Comparison of ENCODE assay signal across 8 mouse cellular contexts in the genomic region with DNA sequence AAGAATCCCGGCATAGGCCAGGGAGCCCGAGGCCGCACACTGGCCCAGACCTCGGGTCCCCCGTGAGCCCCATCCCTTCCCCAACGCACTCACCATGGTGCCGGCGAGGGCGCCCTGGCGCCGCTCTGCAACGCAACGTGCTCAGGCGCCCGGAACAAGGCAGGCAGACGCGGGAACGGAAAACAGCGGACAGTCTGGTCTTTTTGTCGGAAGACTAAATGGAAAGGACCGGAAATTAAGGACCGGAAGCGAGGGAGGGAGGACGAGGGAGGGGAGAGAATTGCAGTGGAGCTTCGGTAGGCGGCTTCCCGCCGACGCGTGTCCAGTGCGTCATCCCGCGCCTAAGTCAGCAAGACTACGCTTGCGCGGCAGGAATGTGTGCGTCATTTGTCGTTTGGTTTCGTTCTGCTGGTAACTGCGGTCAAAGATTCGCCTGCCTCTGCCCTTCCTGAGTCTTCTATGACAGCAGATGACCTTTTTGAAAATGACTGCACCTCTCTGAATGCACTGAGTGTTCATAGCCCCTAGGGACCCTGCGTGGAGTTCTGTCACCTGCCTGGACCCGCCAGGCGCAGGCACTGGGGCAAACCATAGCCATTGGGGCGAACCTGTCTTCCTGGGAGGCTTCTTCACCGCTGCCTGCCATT. TPM values are rescaled to one million over a fixed set of nuclear protein-coding genes. Genes with fewer than 3 reads are reported as not detected.
DNase-seq lines count a peak whose midpoint lies in the region; ATAC-seq lines count a peak whose summit lies in the region.

Isy1 (minus strand) TSS at position 248 of the 647 bp plus-strand sequence.

- intact Hi-C loops in left cerebral cortex, postnatal 14 days (cut with DNase I) = no loop called here

- peaks cover 8% of the 10 kb centered on the region; the same call in 1 of the 2 replicates for H3K4me1 ChIP-seq in intestine, embryonic 14.5 days (replicated peaks; ENCODE audit: control insufficient read depth, insufficient read depth, low read length)

- H3K4me2 ChIP-seq in intestine, embryonic 14.5 days (ENCODE audit: low read length) = peak within 1 kb of the TSS; percentile 90

- under 1% methylated on average over 46 of the region's 46 CpGs for WGBS in intestine, embryonic 14.5 days

- H3K36me3 ChIP-seq in intestine, embryonic 14.5 days (ENCODE audit: control insufficient read depth, insufficient read depth, low read length) = peaks cover 43% of the 10 kb centered on the region

- peak within 1 kb of the TSS; percentile 92 for H3K27ac ChIP-seq in intestine, embryonic 14.5 days (ENCODE audit: low read depth)

- H3K4me3 ChIP-seq in intestine, embryonic 14.5 days (ENCODE audit: low read depth, low read length) = peak within 1 kb of the TSS; percentile 84

- no peaks in the 10 kb centered on the region for H3K9me3 ChIP-seq in intestine, embryonic 14.5 days (ENCODE audit: control insufficient read depth, low read length)

- ATAC-seq in intestine, embryonic 14.5 days (replicated peaks; ENCODE audit: low FRiP score, low TSS enrichment, low read depth) = peak; percentile 93

- peak; percentile 89 to 92 for DNase-seq in adrenal gland, adult 18-20 months (ENCODE audit: low spot score in 2 of 2)
- peak; percentile 97 for DNase-seq in embryo, embryonic 11 days
- peak; percentile 94 for DNase-seq in gastrocnemius, postnatal 25 days
- DNase-seq in intestine, embryonic 14.5 days (ENCODE audit: low spot score) = peak; percentile 98
- DNase-seq in left cerebral cortex, postnatal 14 days (ENCODE audit: low spot score in 2 of 2) = peak; percentile 97 to 98
- peak; percentile 98 for DNase-seq in mesoderm, embryonic 11.5 days (ENCODE audit: low read depth, low spot score)
- DNase-seq in right cerebral cortex, postnatal 36 days (ENCODE audit: low spot score in 2 of 2) = peak; percentile 94 to 98
- peak; percentile 96 for DNase-seq in yolk sac, embryonic 10.5 days (ENCODE audit: low spot score)

- H3K27me3 ChIP-seq in intestine, embryonic 14.5 days (replicated peaks; ENCODE audit: control insufficient read depth, insufficient read depth, low read length) = no peaks in the 10 kb centered on the region

- H3K9ac ChIP-seq in intestine, embryonic 14.5 days (ENCODE audit: low read length) = peak within 1 kb of the TSS; percentile 89

RNA-seq across cellular contexts. Expression of gene Isy1, which starts in this region (rescaled TPM):
- 100 to 1,000 TPM in 1 of 2 experiments, 10 to 100 TPM in 1; 55.9 to 120 TPM for total RNA-seq in adrenal gland, adult 18-20 months (2021)
- total RNA-seq in gastrocnemius, postnatal 25 days (2021) = 10 to 100 TPM; 17.8 to 20.4 TPM
- 51.0 and 52.3 TPM in 2 replicates for polyA plus RNA-seq in intestine, embryonic 14.5 days (2014; fragmentation: Nextera tagmentation; extraction: Ambion mirVana)
- total RNA-seq in left cerebral cortex, postnatal 14 days (2021) = 10 to 100 TPM; 28.4 to 30.1 TPM

Comparison
In these comparisons a context has a peak if more than half of its experiments do, and no peak if none do; other contexts are left out.
1. Peak in every context shown above with its lines: DNase-seq, ATAC-seq, H3K4me3 ChIP-seq and H3K27ac ChIP-seq.